Mouse (Mus musculus) thymus, adult 2 months (tissue): ENCODE results near the gene Tmc8. TPM values are rescaled to one million over a fixed set of nuclear protein-coding genes. Genes with fewer than 3 reads are reported as not detected.
A peak's percentile ranks its signal among the peaks of the same experiment; 100 is the strongest.

Experiments used
- DNase-seq: peaks from one replicate; pipeline ENCODE4 v3.0.0; 2021
- H3K27ac ChIP-seq: fragments of 200-500 bp; 2 replicates; pipeline ENCODE4 v1.5.1; 2012; ENCODE audit warnings: low read length, control low read depth; ENCODE audit not compliant: control insufficient read depth, insufficient read depth
- H3K27me3 ChIP-seq: fragments of 200-500 bp; 2 replicates; pipeline ENCODE4 v1.6.1; 2012; ENCODE audit warnings: mild to moderate bottlenecking, low read length, moderate library complexity, mixed read lengths; ENCODE audit not compliant: control insufficient read depth, insufficient read depth
- H3K36me3 ChIP-seq: fragments of 200-500 bp; 2 replicates; pipeline ENCODE4 v1.6.1; 2012; ENCODE audit warnings: mild to moderate bottlenecking, low read length, moderate library complexity; ENCODE audit not compliant: control insufficient read depth, insufficient read depth
- H3K4me1 ChIP-seq: fragments of 200-500 bp; replicated peaks from 2 replicates; pipeline ENCODE4 v1.6.1; 2012; ENCODE audit warnings: low read length; ENCODE audit not compliant: control insufficient read depth, insufficient read depth
- H3K4me3 ChIP-seq: fragments of 200-500 bp; 2 replicates; pipeline ENCODE4 v1.5.1; 2012; ENCODE audit warnings: mild to moderate bottlenecking, low read length, control low read depth, moderate library complexity; ENCODE audit not compliant: control insufficient read depth, insufficient read depth
- CTCF ChIP-seq: fragments of 200-500 bp; IDR thresholded peaks from 2 replicates; pipeline ENCODE4 v1.5.1; 2012; ENCODE audit warnings: mild to moderate bottlenecking, control low read depth, low read length, moderate library complexity, borderline replicate concordance; ENCODE audit not compliant: control insufficient read depth, poor library complexity, insufficient read depth; ENCODE audit errors: extremely low read depth
- POLR2A ChIP-seq: fragments of 200-500 bp; IDR thresholded peaks from 2 replicates; pipeline ENCODE4 v1.6.1; 2012; ENCODE audit warnings: mild to moderate bottlenecking, low read length, control low read depth, moderate library complexity; ENCODE audit not compliant: control insufficient read depth, poor library complexity, insufficient read depth; ENCODE audit errors: extremely low read depth
- WGBS: fragments of 180-500 bp; shearing (Covaris S2); methylation state at CpG from one replicate; pipeline ENCODE4 v1.1.7; 2018; 5-methylcytosine and 5-hydroxymethylcytosine counted together
- polyA plus RNA-seq: library from polyadenylated mRNA; depleted of rRNA; stranded (reverse); fragments of >200 nt; gene quantifications from 2 replicates; pipeline ENCODE4 v1.2.3, GENCODE M21; 2012

The Tmc8 gene
- polyA plus RNA-seq, 1 experiment: 388 TPM

GRCm38 (mm10) chr11:117743454-117744030, 38.3 kb upstream of the Tmc8 start:
- H3K36me3 ChIP-seq: peaks cover 92% of the 10 kb centered on the region
- TF ChIP-seq CTCF (no peak), POLR2A (no peak)
- H3K4me3 ChIP-seq: no peak overlapping the region
- H3K4me1 ChIP-seq: no peaks in the 10 kb centered on the region
- whole genome bisulfite sequencing: 86% methylated on average over 4 of the region's 4 CpGs
- H3K27ac ChIP-seq: no peak overlapping the region
- H3K27me3 ChIP-seq: no peaks in the 10 kb centered on the region
- DNase-seq: no peak

- no peak for DNase-seq
- TF ChIP-seq POLR2A (no peak), CTCF (no peak)
- Histone ChIP-seq H3K4me1 (no peaks in the 10 kb centered on the region), H3K27me3 (no peaks in the 10 kb centered on the region), H3K4me3 (no peak overlapping the region), H3K36me3 (peaks cover 91% of the 10 kb centered on the region), H3K27ac (no peak overlapping the region)
- WGBS: 94% methylated on average over 4 of the region's 4 CpGs
These were observed 33.2 kb upstream of the Tmc8 start for GRCm38 (mm10) chr11:117748628-117749027.

- Histone ChIP-seq H3K4me3 (no peak overlapping the region), H3K27me3 (no peaks in the 10 kb centered on the region), H3K27ac (no peak overlapping the region), H3K4me1 (no peaks in the 10 kb centered on the region), H3K36me3 (peaks cover 93% of the 10 kb centered on the region)
- no peak for TF ChIP-seq POLR2A
- no peak for TF ChIP-seq CTCF
- WGBS: 93% methylated on average over 10 of the region's 10 CpGs
- no peak for DNase-seq
These were observed 32.5 kb upstream of the Tmc8 start for GRCm38 (mm10) chr11:117749414-117749813.

GRCm38 (mm10) chr11:117751544-117751943, 30.3 kb upstream of the Tmc8 start:
- Histone ChIP-seq H3K27ac (no peak overlapping the region), H3K27me3 (no peaks in the 10 kb centered on the region), H3K4me1 (no peaks in the 10 kb centered on the region), H3K36me3 (peaks cover 92% of the 10 kb centered on the region), H3K4me3 (no peak overlapping the region)
- 94% methylated on average over 6 of the region's 6 CpGs for WGBS
- DNase-seq: no peak
- no peak for TF ChIP-seq POLR2A
- no peak for TF ChIP-seq CTCF

- H3K36me3 ChIP-seq: peaks cover 92% of the 10 kb centered on the region
These were observed 26.0 kb upstream of the Tmc8 start for GRCm38 (mm10) chr11:117755891-117756290.

GRCm38 (mm10) chr11:117759267-117759666, 22.6 kb upstream of the Tmc8 start:
- Histone ChIP-seq H3K27me3 (no peaks in the 10 kb centered on the region), H3K4me3 (no peak overlapping the region), H3K36me3 (peaks cover 69% of the 10 kb centered on the region), H3K27ac (no peak overlapping the region), H3K4me1 (peaks cover 8% of the 10 kb centered on the region)
- DNase-seq: no peak
- WGBS: 96% methylated on average over 10 of the region's 10 CpGs
- TF ChIP-seq POLR2A (no peak), CTCF (0 out of 2 replicates have a peak, but pooled peaks have one; percentile 13)

More at GRCm38 (mm10) chr11:117755891-117756290, 26.0 kb upstream of the Tmc8 start:
- Histone ChIP-seq H3K4me3 (no peak overlapping the region), H3K27me3 (no peaks in the 10 kb centered on the region), H3K27ac (no peak overlapping the region), H3K4me1 (no peaks in the 10 kb centered on the region)
- no peak for DNase-seq
- 98% methylated on average over 7 of the region's 7 CpGs for WGBS
- TF ChIP-seq POLR2A (no peak), CTCF (no peak)

- Histone ChIP-seq H3K27me3 (no peaks in the 10 kb centered on the region), H3K4me1 (peaks cover 8% of the 10 kb centered on the region), H3K36me3 (peaks cover 56% of the 10 kb centered on the region), H3K27ac (no peak overlapping the region), H3K4me3 (no peak overlapping the region)
- WGBS: 96% methylated on average over 26 of the region's 26 CpGs
- no peak for TF ChIP-seq CTCF
- no peak for TF ChIP-seq POLR2A
- DNase-seq: no peak
These were observed 21.3 kb upstream of the Tmc8 start for GRCm38 (mm10) chr11:117760374-117761119.
